Mouse (Mus musculus) midbrain, embryonic 14.5 days (tissue): ENCODE measurements around the gene Mknk2. TPM values are rescaled to one million over a fixed set of nuclear protein-coding genes. Genes with fewer than 3 reads are reported as not detected.

ENCODE experiments used
- ATAC-seq: fragments of 200-750 bp; cut with Nextera tagmentation; 2 replicates; pipeline ENCODE4 v1.8.0; 2017; ENCODE audit warnings: moderate number of reproducible peaks, moderate library complexity; ENCODE audit not compliant: low FRiP score, low TSS enrichment
- DNase-seq: peaks from one replicate; pipeline ENCODE4 v3.0.0-alpha.2; 2015
- H3K27ac ChIP-seq: fragments of 300-500 bp; sonication (generic); replicated peaks from 2 replicates; pipeline ENCODE4 v1.5.1; 2014; ENCODE audit warnings: mild to moderate bottlenecking, low read depth, low read length, moderate library complexity
- H3K27me3 ChIP-seq: fragments of 300-500 bp; sonication (generic); 2 replicates; pipeline ENCODE4 v1.6.1; 2014; ENCODE audit warnings: low read length, control low read depth, mixed read lengths; ENCODE audit not compliant: control insufficient read depth, insufficient read depth
- H3K36me3 ChIP-seq: fragments of 300-500 bp; sonication (generic); 2 replicates; pipeline ENCODE4 v1.6.1; 2014; ENCODE audit warnings: low read length, control low read depth; ENCODE audit not compliant: control insufficient read depth, insufficient read depth
- H3K4me1 ChIP-seq: fragments of 300-500 bp; sonication (generic); 2 replicates; pipeline ENCODE4 v1.6.1; 2014; ENCODE audit warnings: mild to moderate bottlenecking, antibody characterized with exemption, low read length, control low read depth; ENCODE audit not compliant: control insufficient read depth, insufficient read depth
- H3K4me2 ChIP-seq: fragments of 300-500 bp; sonication (generic); 2 replicates; pipeline ENCODE4 v1.6.1; 2014; ENCODE audit warnings: mild to moderate bottlenecking, low read length, moderate library complexity
- H3K4me3 ChIP-seq: fragments of 300-500 bp; sonication (generic); replicated peaks from 2 replicates; pipeline ENCODE4 v1.5.1; 2014; ENCODE audit warnings: low read depth, low read length
- H3K9ac ChIP-seq: fragments of 300-500 bp; sonication (generic); replicated peaks from 2 replicates; pipeline ENCODE4 v1.6.1; 2014; ENCODE audit warnings: mild to moderate bottlenecking, low read length, moderate library complexity
- H3K9me3 ChIP-seq: fragments of 300-500 bp; sonication (generic); 2 replicates; pipeline ENCODE4 v1.6.1; 2016; ENCODE audit warnings: low read length, control low read depth, mixed read lengths; ENCODE audit not compliant: control insufficient read depth
- WGBS: fragments of 180-500 bp; shearing (Covaris S2); extraction: QIAGEN DNeasy Blood & Tissue Kit; methylation state at CpG from one replicate; pipeline ENCODE4 v1.1.7; 2014; 5-methylcytosine and 5-hydroxymethylcytosine counted together
- polyA plus RNA-seq: library from polyadenylated mRNA; unstranded; fragments of >200 nt; fragmentation: Nextera tagmentation; extraction: Ambion mirVana; gene quantifications from 2 replicates; pipeline ENCODE4 v1.2.1, GENCODE M21; 2014

Gene Mknk2
- polyA plus RNA-seq, 1 experiment from 2014 or later, result 54.2 TPM

GRCm38 (mm10) chr10:80675405-80676197 lies 2.3 kb downstream of the Mknk2 start:
- H3K4me2 ChIP-seq, result peak overlapping the region; percentile 96
- peak overlapping the region; percentile 97 for H3K27ac ChIP-seq
- no peaks in the 10 kb centered on the region for H3K27me3 ChIP-seq
- ATAC-seq, result peak; percentile 21
- peaks cover 22% of the 10 kb centered on the region for H3K36me3 ChIP-seq
- peak; percentile 55 for DNase-seq
- H3K9ac ChIP-seq, result peak overlapping the region; percentile 96
- under 1% methylated on average over 53 of the region's 54 CpGs for WGBS
- H3K4me1 ChIP-seq, result peaks cover 46% of the 10 kb centered on the region
- H3K9me3 ChIP-seq, result no peaks in the 10 kb centered on the region
- H3K4me3 ChIP-seq, result peak overlapping the region; percentile 98

DNA sequence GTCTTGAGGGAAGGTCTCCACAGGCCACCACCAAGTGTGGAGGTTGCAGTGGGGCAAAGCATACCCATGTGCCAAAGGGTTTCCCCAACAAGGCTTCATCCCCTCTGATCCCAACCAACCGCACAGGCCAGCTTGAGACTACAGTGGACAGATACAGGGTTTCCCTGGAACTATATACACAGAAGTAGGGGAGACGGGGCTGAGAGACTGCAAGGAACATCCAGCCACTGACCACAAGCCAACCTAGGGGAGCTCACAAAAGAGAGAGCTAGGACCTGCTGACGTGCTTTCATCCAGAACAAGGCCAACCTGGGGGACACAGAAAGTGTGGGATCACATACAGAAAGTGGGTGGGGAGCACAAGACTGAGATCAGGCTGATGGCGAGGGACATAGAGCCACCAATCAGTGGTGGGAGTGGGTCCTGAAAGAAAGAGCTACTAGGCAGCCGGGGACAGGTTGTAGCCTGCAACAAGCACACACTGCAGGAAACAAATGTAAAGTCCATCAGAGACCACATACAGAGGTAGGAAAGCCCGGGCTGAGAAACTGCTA lies 3.0 kb downstream of the Mknk2 start:
- H3K9ac ChIP-seq, result peak overlapping the region; percentile 96
- no peak for DNase-seq
- H3K4me1 ChIP-seq, result peaks cover 46% of the 10 kb centered on the region
- H3K27ac ChIP-seq, result peak overlapping the region; percentile 97
- H3K4me3 ChIP-seq, result peak overlapping the region; percentile 98
- peak overlapping the region; percentile 96 for H3K4me2 ChIP-seq
- no peaks in the 10 kb centered on the region for H3K9me3 ChIP-seq
- ATAC-seq, result no peak
- H3K36me3 ChIP-seq, result peaks cover 29% of the 10 kb centered on the region
- 16% methylated on average over 6 of the region's 6 CpGs for WGBS
- no peaks in the 10 kb centered on the region for H3K27me3 ChIP-seq

DNA sequence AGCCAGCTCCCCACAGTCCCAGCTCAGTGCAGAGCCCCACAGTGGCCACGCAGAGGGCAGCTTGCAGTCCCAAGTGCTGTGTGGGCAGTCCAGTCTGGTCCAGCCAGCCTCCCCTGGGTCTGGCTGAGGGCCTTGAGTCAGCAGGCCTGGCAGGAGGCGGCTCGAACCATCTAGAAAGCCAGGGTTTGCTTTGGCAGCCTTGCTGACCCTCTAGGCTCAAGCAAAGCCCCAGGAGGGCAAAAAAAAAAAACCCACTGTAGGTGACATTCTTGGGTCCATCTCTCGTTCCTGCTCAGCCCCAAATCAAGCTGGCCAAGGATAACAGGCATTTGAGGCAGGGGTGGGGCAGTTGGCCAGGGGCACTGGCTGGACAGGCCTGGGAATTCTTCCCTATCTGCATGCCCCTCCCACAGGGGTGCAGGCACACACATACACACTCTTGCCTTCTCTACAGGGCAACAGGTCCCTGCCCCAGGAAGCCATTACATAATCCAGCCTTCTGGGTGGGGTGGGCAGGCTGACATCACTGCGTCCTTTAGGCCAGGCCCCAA lies 3.7 kb downstream of the Mknk2 start:
- peak overlapping the region; percentile 96 for H3K4me2 ChIP-seq
- 76% methylated on average over 5 of the region's 5 CpGs for WGBS
- no peak overlapping the region for H3K27ac ChIP-seq
- DNase-seq (no peak), ATAC-seq (no peak)
- H3K4me1 ChIP-seq, result peaks cover 46% of the 10 kb centered on the region
- H3K9ac ChIP-seq, result peak overlapping the region; percentile 96; the same call in 1 of the 2 replicates
- H3K9me3 ChIP-seq, result no peaks in the 10 kb centered on the region
- no peaks in the 10 kb centered on the region for H3K27me3 ChIP-seq
- peak overlapping the region; percentile 98 for H3K4me3 ChIP-seq
- H3K36me3 ChIP-seq, result peaks cover 36% of the 10 kb centered on the region

DNA sequence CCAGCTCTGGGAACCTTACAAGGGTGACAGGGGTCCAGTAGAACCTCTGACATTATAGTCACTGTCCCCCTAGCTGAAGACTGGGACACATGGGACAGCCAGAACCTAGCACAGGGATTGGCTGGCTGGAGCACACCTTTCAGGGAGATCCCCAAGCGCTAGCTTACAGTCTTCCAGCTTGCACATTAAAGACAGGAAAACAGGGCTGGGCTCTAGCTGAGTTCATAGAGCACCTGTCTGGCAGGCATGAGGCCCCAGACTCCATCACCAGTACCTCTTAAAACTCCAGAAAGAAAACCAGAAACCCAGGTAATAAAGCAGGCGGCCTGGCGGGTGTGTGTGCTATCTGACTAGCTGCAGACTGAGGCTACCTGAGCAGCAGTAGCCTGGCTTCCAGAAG lies 4.2 kb downstream of the Mknk2 start:
- Histone ChIP-seq H3K27me3 (no peaks in the 10 kb centered on the region), H3K9me3 (no peaks in the 10 kb centered on the region), H3K9ac (peak overlapping the region; percentile 96; the same call in 1 of the 2 replicates), H3K4me2 (peak overlapping the region; percentile 96), H3K4me1 (peaks cover 46% of the 10 kb centered on the region), H3K27ac (no peak overlapping the region), H3K4me3 (peak overlapping the region; percentile 98), H3K36me3 (peaks cover 41% of the 10 kb centered on the region)
- DNase-seq (no peak), ATAC-seq (no peak)
- WGBS, result 95% methylated on average over 3 of the region's 3 CpGs

- H3K36me3 ChIP-seq, result peaks cover 57% of the 10 kb centered on the region
- ATAC-seq (no peak), DNase-seq (no peak)
- H3K4me1 ChIP-seq, result peaks cover 31% of the 10 kb centered on the region
- no peaks in the 10 kb centered on the region for H3K9me3 ChIP-seq
- H3K4me2 ChIP-seq, result no peak overlapping the region
- H3K9ac ChIP-seq, result no peak overlapping the region; the same call in 1 of the 2 replicates
- H3K27me3 ChIP-seq, result no peaks in the 10 kb centered on the region
- 87% methylated on average over 11 of the region's 11 CpGs for WGBS
- no peak overlapping the region for H3K27ac ChIP-seq
- no peak overlapping the region for H3K4me3 ChIP-seq
Measured at GRCm38 (mm10) chr10:80671936-80672690, 5.8 kb downstream of the Mknk2 start.

GRCm38 (mm10) chr10:80671251-80671650 lies 6.7 kb downstream of the Mknk2 start:
- H3K9me3 ChIP-seq, result no peaks in the 10 kb centered on the region
- H3K4me3 ChIP-seq, result no peak overlapping the region
- ATAC-seq, result no peak
- no peak for DNase-seq
- H3K9ac ChIP-seq, result no peak overlapping the region
- peaks cover 65% of the 10 kb centered on the region for H3K36me3 ChIP-seq
- no peak overlapping the region for H3K4me2 ChIP-seq
- 93% methylated on average over 4 of the region's 4 CpGs for WGBS
- H3K4me1 ChIP-seq, result peaks cover 27% of the 10 kb centered on the region
- H3K27me3 ChIP-seq, result no peaks in the 10 kb centered on the region
- H3K27ac ChIP-seq, result no peak overlapping the region

DNA sequence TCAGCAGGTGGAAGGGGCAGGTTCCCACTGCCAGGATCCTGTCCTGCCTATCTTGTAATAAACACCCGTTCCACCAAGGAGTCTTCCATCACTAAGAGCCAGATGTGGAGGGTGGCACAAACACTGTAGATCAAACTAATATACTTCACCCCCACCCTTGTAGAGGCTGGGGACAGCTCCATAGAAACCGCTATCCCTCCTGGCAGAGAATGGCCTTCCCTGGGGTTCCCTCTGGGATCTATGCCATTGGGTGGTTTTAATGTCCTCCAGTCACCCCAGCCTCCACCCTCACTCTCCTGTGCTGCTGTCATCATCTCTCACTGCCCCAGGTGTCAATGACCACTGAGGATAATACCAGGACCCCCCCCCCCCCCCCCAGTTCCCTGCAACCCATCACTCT lies 7.4 kb downstream of the Mknk2 start:
- Histone ChIP-seq H3K36me3 (peaks cover 71% of the 10 kb centered on the region), H3K9me3 (no peaks in the 10 kb centered on the region), H3K27ac (no peak overlapping the region), H3K4me3 (no peak overlapping the region), H3K27me3 (no peaks in the 10 kb centered on the region), H3K9ac (no peak overlapping the region), H3K4me1 (peaks cover 27% of the 10 kb centered on the region), H3K4me2 (no peak overlapping the region)
- WGBS, result 91% methylated on average over 2 of the region's 2 CpGs
- DNase-seq, result no peak
- no peak for ATAC-seq

DNA sequence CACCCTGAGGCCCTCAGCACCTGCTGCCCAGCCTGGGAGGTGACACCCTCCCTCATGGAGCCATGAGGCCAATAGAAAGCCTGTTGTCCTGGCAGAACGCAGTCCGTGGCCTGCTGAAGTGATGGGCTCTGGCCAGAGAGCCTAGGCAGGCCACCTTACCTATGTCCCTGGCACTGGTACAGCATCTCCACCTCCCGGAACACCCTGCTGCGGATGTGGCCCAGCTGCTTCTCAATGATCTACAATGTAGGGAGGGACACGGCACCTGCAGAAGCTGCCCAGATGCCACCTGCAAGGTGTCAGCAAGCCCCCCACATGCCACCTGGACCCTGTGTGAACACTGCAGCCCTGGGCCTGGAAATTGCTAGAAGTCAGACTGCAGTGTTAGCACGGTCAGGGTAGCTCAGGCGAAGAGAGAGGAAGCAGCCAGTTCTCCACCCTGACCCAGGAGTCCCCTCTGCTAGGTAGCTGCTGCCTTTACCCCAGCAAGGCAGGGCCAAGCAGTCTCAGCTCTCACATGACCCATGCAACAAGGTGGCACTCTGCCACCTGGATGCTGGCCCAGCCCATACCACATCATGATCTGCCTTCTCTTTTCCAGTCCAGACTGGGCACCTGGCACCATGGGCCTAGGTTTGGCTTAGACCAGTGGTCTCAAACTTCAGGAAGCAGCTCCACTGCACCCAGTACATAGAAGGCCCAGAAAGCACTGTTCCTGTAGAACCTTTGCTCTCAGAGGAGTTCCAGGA lies 8.0 kb downstream of the Mknk2 start:
- WGBS, result 96% methylated on average over 7 of the region's 7 CpGs
- no peak overlapping the region for H3K4me3 ChIP-seq
- H3K9ac ChIP-seq, result 0 out of 2 replicates have a peak overlapping the region, but pooled peaks have one; percentile 3
- H3K4me1 ChIP-seq, result peaks cover 23% of the 10 kb centered on the region
- no peak overlapping the region for H3K27ac ChIP-seq
- no peaks in the 10 kb centered on the region for H3K27me3 ChIP-seq
- no peaks in the 10 kb centered on the region for H3K9me3 ChIP-seq
- H3K36me3 ChIP-seq, result peaks cover 76% of the 10 kb centered on the region
- ATAC-seq (no peak), DNase-seq (no peak)
- no peak overlapping the region for H3K4me2 ChIP-seq
